Mouse (Mus musculus) adrenal gland, adult 18-20 months (tissue): ENCODE measurements at regions not wholly inside any gene's neighbourhood (a gene's known extent, or its start where the extent isn't known, plus 50 kb on each side); places are given as distances from the start of the nearest gene placed in this dataset.

Experiments used
- DNase-seq, 2 experiments: peaks; one replicate each; pipeline ENCODE4 v3.0.0; 2021 to 2022; ENCODE audit warnings: low spot score in 2 of 2

DNA sequence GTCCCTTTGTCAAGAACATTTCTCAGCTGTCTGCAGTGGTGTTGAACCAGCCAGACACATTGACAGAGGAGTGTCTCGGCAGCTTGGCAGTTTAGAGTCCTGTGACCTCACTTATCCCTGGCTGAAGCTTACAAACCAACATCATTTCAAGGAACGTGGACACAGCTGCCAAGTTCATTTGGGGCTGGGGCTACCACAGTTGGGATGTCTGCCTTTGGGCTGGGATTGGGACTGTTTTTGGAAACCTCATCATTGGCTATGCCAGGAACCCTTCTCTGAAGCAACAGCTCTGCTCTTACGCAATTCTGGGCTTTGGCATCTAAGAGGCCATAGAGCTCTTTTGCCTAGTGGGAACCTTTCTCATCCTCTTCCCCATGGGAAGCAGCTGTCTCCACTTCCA, 200.4 kb downstream of the Gm15262 start:
- DNase-seq, result peak in 1 of 2 experiments; percentile 17

DNA sequence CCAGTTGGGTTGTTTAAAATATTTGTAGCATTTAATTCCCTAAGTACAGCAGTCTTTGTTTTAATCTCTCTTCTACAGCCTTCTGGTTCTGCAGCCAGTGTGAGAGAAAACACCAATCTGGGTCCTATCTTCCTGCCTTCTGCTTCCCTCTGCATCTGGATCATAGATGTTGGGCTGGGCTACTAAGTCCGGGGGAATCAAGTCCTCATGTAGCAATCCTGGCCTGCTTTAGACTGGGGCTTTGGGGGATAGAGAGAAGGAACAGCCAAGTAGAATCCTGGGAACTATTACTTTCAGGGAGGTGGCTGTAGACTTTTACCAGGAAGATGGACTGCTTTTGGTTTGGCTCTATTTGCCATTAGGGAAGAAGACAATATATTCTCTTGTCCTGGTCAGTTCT, 205.5 kb upstream of the Rai2 start:
- no peak for DNase-seq

DNA sequence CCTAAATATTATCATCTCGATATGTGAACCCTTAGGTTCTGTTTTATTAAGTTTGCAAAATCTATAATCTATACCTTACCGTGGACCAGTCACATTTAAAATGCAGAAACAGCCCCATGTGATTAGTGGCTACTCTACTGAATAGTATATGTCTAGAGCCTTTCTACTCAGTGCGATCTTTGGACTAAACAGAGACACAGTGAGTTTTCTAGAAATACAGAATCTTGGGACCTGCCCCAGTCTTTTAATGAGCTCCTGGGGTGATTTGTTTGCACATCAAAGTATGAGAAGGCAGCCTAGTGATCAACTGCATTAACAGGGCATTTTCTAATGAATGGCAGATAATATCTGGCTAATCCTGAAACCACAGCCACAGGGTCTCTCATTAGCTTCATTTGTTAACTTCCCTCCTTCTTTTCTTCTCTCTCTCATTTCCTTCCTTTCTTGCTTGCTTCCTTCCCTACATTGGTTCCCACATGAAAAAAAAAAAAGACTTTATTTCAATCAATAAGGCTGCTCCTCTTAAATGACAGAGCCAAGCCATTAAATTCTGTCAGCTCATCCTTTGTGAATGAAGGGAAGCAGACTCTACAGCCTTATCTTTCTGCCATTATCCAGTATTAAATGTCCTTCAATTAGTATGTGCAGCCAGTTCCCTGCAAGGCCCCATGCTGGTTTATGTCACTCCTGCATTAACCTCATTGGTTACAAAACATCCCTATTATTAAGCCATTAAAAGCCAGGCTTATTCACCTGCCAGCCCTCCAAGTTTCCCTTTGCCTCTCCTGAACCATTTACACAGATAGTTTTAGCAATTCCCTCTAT, 193.2 kb upstream of the Rai2 start:
- DNase-seq, result no peak

DNA sequence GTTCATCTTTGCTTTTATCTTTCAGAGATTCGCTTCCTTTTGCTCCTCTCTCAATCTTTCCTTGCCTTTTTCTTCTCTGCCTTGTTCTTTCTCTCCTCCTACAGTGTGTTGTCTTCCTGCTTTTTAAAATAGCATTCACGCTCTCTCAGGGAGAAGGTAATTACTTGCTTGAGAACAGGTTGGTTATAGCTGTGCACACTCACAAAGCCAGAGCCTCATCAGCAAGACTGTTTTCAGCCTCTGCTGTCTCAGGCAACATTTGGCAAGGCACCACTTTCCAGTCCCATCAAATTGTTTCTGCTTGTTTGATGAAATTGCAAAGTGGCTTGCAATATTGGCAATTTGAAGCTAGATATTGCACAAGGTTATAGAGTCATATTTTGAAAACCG, 192.6 kb upstream of the Rai2 start:
- no peak for DNase-seq

DNA sequence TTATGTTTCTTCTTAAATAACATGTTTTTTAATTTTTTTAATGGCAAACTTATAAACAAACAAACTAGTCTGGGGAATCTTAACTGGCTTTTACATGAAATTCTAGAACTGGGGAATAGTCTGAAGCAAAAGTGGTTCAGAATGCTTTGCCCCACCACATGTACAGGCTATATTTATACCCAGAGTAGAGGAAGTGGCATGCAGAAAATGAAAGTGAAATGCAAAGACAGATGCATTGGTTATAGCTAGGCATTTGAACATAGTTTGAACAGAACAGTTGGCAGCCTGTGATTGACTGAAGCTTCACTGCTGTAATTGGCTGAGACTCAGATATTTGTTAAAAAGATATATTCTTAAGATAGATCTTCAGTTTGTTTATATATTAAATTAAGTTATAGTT, 179.6 kb upstream of the Rai2 start:
- DNase-seq, result no peak

DNA sequence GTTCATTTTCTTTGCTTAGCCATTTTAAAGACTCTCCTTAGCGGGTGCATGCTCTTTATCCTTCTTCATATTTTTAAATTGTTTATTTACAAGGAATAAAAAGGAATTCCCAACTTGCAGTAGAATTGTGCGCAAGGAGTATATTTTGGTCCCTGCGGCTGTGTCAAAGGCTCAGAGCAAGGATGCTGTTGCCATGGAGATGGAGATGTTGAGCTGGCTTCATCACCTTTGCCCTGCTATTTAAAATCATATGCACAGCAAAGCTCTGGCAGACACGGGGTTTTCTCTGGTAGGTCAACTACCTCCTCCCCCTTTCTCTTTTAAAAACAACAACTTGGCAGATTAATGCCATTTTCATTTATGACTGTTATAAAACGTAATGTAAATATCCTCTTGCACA, 160.0 kb upstream of the Rai2 start:
- no peak for DNase-seq

DNA sequence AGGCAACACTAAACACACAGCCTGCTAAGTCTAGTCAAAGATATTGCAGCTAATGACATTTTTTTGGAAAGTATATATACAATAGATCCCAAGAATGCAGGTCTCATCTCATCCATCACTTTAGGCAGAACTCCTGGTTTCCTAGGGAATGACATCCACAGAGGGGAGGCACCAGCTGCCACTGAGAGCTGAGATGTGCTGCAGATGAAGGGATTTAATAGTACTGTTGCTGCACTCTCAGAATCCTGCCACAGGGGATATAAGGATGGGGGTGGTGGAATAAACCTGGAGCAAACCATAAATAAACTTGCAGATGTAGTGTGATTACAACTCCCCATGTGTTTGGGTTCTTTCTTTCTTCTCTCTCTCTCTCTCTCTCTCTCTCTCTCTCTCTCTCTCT, 158.4 kb upstream of the Rai2 start:
- no peak for DNase-seq

DNA sequence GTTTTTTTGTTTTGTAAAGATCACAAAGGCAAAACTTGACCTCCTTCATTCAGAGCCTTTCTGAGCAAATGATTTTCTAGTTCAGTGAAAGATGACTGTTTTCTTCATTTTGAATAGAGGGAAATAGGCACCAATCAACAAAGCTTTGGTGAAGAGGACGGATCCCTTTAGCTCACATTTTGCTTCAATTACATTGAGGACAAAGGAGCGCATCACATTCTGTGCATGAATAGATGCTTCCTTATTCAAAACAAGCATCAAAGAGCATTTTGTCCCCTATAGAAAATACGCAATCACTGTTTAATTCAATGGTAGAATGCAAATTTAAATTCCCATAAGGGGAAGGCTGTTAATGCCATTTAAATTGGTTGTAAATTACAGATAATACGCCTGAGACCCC, 150.4 kb upstream of the Rai2 start:
- DNase-seq, result no peak

DNA sequence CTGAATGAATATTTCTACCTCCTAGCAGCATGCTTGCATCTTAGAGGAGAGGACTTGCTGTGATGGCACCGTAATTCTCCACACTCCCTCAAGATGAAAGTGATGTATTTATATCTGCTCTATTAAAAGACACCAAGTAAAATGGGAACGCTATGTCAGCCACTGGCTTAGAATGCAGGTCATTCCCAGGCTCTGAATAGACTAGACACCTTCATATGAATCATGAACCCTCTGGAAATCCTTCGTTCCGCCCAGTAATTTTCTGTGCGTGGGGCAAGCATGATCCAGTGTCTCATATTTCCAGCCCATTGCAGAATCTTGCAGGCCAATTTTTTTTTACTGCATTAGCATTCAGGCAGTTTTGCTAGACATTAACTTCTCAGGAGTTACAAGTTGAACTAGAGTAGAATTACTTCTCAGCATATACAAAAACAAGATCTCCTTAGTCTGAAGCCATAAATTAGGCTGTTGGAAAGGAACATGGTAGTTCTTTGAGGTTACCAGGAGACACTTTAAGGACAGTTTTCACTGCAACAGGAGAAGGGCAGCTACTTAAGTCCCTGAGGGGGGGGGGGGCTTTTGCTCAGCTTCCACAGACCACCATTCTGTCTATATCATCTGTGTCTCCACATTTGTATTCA, 134.7 kb upstream of the Rai2 start:
- no peak for DNase-seq

DNA sequence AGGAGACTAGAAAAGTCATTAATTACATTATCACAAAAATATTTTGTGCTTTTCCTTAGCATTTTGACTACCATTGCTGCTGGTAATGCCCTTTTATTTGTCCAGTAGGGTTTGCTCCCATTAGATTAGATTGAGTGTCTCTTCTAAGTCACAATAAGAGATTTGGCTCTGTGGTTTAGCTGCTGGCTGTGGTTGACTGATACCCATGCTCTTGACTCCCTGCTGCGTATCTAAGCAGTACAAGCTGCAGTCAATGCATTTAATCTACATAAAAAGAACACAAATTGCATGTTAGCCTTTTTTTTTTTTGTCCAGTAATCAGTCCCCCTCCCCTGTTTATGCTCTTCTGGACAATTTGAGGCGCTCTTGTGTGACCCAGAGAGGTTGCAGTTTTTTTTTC, 133.0 kb upstream of the Rai2 start:
- no peak for DNase-seq

DNA sequence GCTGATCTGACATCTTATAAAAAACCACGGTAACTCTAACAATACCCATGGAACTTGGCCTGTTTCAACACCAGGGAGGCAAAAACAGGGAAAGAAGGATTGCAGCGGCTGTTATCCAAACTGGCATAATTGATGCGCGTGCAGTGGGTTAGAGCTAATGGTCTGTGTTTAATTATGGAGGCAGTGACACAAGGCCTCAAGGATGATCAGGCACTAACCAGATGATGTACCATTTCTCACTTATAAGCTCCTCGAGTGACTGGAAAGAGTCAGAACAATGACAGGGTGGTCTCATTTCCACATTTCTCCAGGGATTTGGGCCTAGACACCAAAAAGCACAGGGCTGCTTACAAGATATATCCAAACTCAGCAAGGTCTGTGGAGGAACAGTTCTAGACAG, 83.0 kb upstream of the Rai2 start:
- DNase-seq, result no peak

DNA sequence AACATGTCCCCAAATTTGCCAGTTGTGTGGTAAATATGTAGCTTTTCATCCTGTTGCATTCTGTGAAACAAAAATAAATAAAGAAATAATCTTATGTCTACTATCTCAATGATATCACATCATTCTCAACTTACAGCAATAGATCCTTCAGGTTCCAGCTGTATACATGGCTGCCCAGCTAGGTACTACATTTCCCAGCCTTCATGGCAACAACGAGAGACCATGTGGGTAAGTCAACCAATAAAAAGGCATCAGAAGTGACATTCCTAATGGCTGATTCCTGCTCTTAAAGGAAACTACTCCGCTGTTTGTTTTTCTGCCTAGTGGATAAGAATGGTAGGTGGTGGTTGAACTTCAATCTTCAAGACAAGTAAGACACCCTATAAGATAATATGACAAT, 82.5 kb upstream of the Rai2 start:
- no peak for DNase-seq

DNA sequence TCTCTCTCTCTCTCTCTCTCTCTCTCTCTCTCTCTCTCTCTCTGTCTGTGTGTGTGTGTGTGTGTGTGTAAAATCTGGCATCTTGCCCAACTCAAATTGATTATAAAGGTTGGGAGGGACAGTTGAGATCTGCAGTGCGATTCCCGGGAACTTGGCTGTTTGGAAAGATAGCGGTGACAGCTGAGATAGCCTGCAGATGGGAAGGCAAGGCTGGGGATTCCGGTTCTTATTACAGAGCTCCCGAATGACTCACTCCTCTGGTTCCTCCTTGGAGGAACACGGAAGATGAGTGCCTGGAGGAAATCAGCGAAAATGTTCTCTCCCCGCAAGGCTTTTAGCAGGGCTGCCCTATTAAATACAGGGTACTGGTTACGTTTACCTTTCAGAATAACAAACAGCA, 81.2 kb upstream of the Rai2 start:
- DNase-seq, result no peak

DNA sequence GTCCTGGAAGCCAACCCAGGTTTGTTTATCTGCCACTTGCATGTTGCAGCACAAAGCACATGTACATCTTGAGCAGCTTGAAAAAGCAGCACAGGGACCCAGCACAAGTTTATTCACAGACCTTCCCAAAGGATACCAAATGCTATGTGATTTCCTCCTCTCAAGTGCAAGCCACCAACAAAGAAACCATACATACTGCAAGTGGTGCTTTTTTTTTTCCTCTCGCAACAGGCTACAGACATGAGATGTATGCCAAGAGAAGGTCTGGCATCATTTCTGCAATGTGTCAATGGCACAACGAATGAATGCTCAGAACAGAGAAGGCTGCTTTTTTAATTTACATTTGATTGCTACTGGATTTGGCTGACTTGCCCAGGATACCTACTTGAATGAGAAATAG, 63.8 kb upstream of the Rai2 start:
- DNase-seq, result no peak

DNA sequence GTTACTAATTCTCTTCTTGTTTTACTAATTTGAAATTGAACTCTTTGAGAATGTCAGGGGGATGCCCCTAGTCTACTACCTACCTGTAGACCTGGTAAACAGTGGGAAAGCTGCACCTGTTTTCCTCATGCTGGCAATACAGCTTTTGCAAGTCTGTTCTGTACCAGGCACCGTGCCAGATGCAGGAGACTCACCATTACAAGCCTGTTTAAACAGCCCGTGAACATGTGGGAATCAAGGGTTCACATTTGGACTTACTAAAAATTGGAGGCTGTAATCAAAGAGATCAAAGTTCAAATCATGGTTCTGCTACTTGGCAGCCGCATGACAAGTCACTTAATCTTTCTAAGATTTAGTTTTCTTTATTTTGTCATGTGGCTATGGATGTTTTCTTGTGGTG, 56.8 kb upstream of the Rai2 start:
- no peak for DNase-seq

DNA sequence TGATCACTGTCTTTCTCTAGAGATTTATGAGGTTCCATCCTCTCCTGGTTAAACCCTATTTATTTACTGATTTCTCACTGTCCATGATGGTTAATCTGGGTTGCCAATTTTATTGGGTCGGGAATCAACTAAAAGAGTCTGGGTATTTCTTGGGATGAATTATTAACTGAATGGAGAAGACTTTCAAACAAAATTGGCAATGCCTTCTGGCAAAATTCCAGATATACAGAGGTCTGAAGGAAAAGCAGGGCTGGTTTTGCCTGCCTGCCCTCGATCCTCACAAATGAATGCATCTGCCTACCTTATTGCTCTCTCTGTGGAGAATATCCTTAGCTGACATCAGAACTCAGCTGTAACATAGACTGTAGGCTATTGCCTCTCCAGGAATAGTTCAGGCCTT, 54.9 kb upstream of the Rai2 start:
- no peak for DNase-seq
